Mouse (Mus musculus) lung, adult 2 months (tissue): Measurements from ENCODE around the gene Setd5.

Source experiments
- CTCF ChIP-seq: fragments of 200-500 bp; IDR thresholded peaks from 2 replicates; pipeline ENCODE4 v1.5.1; 2011; ENCODE audit warnings: mild to moderate bottlenecking, low read length, control low read depth; ENCODE audit not compliant: insufficient read depth
- POLR2A ChIP-seq: fragments of 200-500 bp; IDR thresholded peaks from 2 replicates; pipeline ENCODE4 v1.6.1; 2011; ENCODE audit warnings: low read depth, mild to moderate bottlenecking, control low read depth, low read length, borderline replicate concordance; ENCODE audit errors: extremely low read depth

GRCm38 (mm10) chr6:113144764-113145163, 67.6 kb downstream of the Setd5 start:
- TF ChIP-seq CTCF (no peak), POLR2A (no peak)
